Mouse (Mus musculus) cerebellum, postnatal 10 days (tissue): Measurements from ENCODE around the gene Wdfy4.
A peak's percentile ranks its signal among the peaks of the same experiment; 100 is the strongest.

Source experiments
- DNase-seq, 2 experiments: peaks; one replicate each; pipeline ENCODE4 v3.0.0; 2021; ENCODE audit warnings: mixed read lengths in 2 of 2

The Wdfy4 gene

GRCm38 (mm10) chr14:33189849-33190423 is 4.6 kb upstream of the Wdfy4 start:
- DNase-seq: no peak

GRCm38 (mm10) chr14:33189230-33189629 is 3.9 kb upstream of the Wdfy4 start:
- no peak for DNase-seq

GRCm38 (mm10) chr14:33187201-33187600 is 1.9 kb upstream of the Wdfy4 start:
- no peak for DNase-seq

GRCm38 (mm10) chr14:33180102-33180501 is 5.2 kb downstream of the Wdfy4 start:
- no peak for DNase-seq

- peak; percentile 66 to 70 for DNase-seq
These were observed 10.1 kb downstream of the Wdfy4 start for GRCm38 (mm10) chr14:33175059-33175821.

GRCm38 (mm10) chr14:33171942-33172341 is 13.4 kb downstream of the Wdfy4 start:
- DNase-seq: no peak

- no peak for DNase-seq
These were observed 16.6 kb downstream of the Wdfy4 start for GRCm38 (mm10) chr14:33168750-33169149.

- DNase-seq: no peak
These were observed 23.1 kb downstream of the Wdfy4 start for GRCm38 (mm10) chr14:33162238-33162637.

- DNase-seq: no peak
These were observed 27.0 kb downstream of the Wdfy4 start for GRCm38 (mm10) chr14:33158268-33158667.

GRCm38 (mm10) chr14:33152941-33153340 is 32.4 kb downstream of the Wdfy4 start:
- peak; percentile 75 for DNase-seq

GRCm38 (mm10) chr14:33146287-33146686 is 39.0 kb downstream of the Wdfy4 start:
- DNase-seq: peak; percentile 43 to 46

GRCm38 (mm10) chr14:33136843-33137242 is 48.5 kb downstream of the Wdfy4 start:
- no peak for DNase-seq

GRCm38 (mm10) chr14:33135170-33135569 is 50.1 kb downstream of the Wdfy4 start:
- DNase-seq: no peak

GRCm38 (mm10) chr14:33131044-33131758 is 54.1 kb downstream of the Wdfy4 start:
- peak in 1 of 2 experiments; percentile 9 for DNase-seq

- no peak for DNase-seq
These were observed 68.7 kb downstream of the Wdfy4 start for GRCm38 (mm10) chr14:33116590-33116989.

- DNase-seq: peak; percentile 48 to 52
These were observed 80.5 kb downstream of the Wdfy4 start for GRCm38 (mm10) chr14:33104809-33105208.

GRCm38 (mm10) chr14:33101609-33102008 is 83.7 kb downstream of the Wdfy4 start:
- DNase-seq: no peak

GRCm38 (mm10) chr14:33099926-33100325 is 85.4 kb downstream of the Wdfy4 start:
- no peak for DNase-seq

GRCm38 (mm10) chr14:33099111-33099510 is 86.2 kb downstream of the Wdfy4 start:
- no peak for DNase-seq

GRCm38 (mm10) chr14:33096462-33096861 is 88.8 kb downstream of the Wdfy4 start:
- no peak for DNase-seq

- no peak for DNase-seq
These were observed 102.0 kb downstream of the Wdfy4 start for GRCm38 (mm10) chr14:33083326-33083725.

- peak; percentile 69 to 77 for DNase-seq
These were observed 103.0 kb downstream of the Wdfy4 start for GRCm38 (mm10) chr14:33082301-33082700.

- DNase-seq: peak; percentile 81 to 90
These were observed 103.9 kb downstream of the Wdfy4 start for GRCm38 (mm10) chr14:33081370-33081860.

- no peak for DNase-seq
These were observed 106.7 kb downstream of the Wdfy4 start for GRCm38 (mm10) chr14:33078596-33078995.
